Mouse (Mus musculus) small intestine, adult 2 months (tissue): ENCODE data around the gene Dlgap1.

Experiments
- CTCF ChIP-seq: fragments of 200-500 bp; IDR thresholded peaks from 2 replicates; pipeline ENCODE4 v1.5.1; 2012; ENCODE audit warnings: low read depth, mild to moderate bottlenecking, control low read depth, inconsistent platforms, low read length, moderate library complexity, mixed read lengths; ENCODE audit not compliant: insufficient replicate concordance, insufficient read length; ENCODE audit errors: extremely low read depth
- POLR2A ChIP-seq: fragments of 200-500 bp; IDR thresholded peaks from 2 replicates; pipeline ENCODE4 v1.6.1; 2012; ENCODE audit warnings: low read depth, mild to moderate bottlenecking, control low read depth, inconsistent platforms, low read length, moderate library complexity

GRCm38 (mm10) chr17:70622493-70622892, 653.6 kb downstream of the Dlgap1 start:
- TF ChIP-seq CTCF (no peak), POLR2A (no peak)
